Mouse (Mus musculus) ES-E14 (cell line): ENCODE data around the gene Kncn. TPM values are rescaled to one million over a fixed set of nuclear protein-coding genes. Genes with fewer than 3 reads are reported as not detected.

Experiments used
- DNase-seq: peaks from one replicate; pipeline ENCODE4 v3.0.0-alpha.2; 2013; ENCODE audit warnings: low read depth, low spot score
- H3K27ac ChIP-seq: 2 replicates; pipeline ENCODE4 v1.5.1; 2012; ENCODE audit warnings: low read depth, mild to moderate bottlenecking, low read length, moderate library complexity, mixed read lengths; ENCODE audit not compliant: poor library complexity, insufficient read depth, severe bottlenecking
- H3K36me3 ChIP-seq: 2 replicates; pipeline ENCODE4 v1.6.1; 2012; ENCODE audit warnings: mild to moderate bottlenecking, low read length, moderate library complexity, mixed read lengths; ENCODE audit not compliant: control insufficient read depth, poor library complexity, insufficient read depth, severe bottlenecking
- H3K4me1 ChIP-seq, 2 experiments: fragments of 150-350 bp in 1 of 2; sonication (generic) in 1 of 2; 2 replicates each; pipeline ENCODE4 v1.6.1; 2012; ENCODE audit warnings: low read length in 2 of 2, mild to moderate bottlenecking in 1 of 2, mixed read lengths in 1 of 2; ENCODE audit not compliant: control insufficient read depth in 2 of 2, insufficient read depth in 2 of 2, poor library complexity in 1 of 2
- H3K4me3 ChIP-seq, 2 experiments: fragments of 150-350 bp in 1 of 2; sonication (generic) in 1 of 2; 2 replicates each; pipeline ENCODE4 v1.5.1; 2012; ENCODE audit warnings: low read length in 2 of 2, low read depth in 1 of 2, mild to moderate bottlenecking in 1 of 2, mixed read lengths in 1 of 2; ENCODE audit not compliant: insufficient read depth in 1 of 2, poor library complexity in 1 of 2, severe bottlenecking in 1 of 2
- H3K9ac ChIP-seq: 2 replicates; pipeline ENCODE4 v1.6.1; 2012; ENCODE audit warnings: low read depth, mild to moderate bottlenecking, low read length, mixed read lengths; ENCODE audit not compliant: poor library complexity, insufficient read depth, severe bottlenecking
- H3K9me3 ChIP-seq: fragments of 150-350 bp; sonication (generic); 2 replicates; pipeline ENCODE4 v1.6.1; 2012; ENCODE audit warnings: low read depth, mild to moderate bottlenecking, low read length; ENCODE audit not compliant: control insufficient read depth, insufficient read depth
- CHD2 ChIP-seq: IDR thresholded peaks from 2 replicates; pipeline ENCODE4 v1.6.1; 2014; ENCODE audit warnings: mild to moderate bottlenecking, low read depth, low read length, inconsistent platforms
- HCFC1 ChIP-seq: IDR thresholded peaks from 2 replicates; pipeline ENCODE4 v1.6.1; 2012; ENCODE audit warnings: low read length, inconsistent platforms, borderline replicate concordance; ENCODE audit not compliant: insufficient read depth
- MAFK ChIP-seq: IDR thresholded peaks from 2 replicates; pipeline ENCODE4 v1.6.1; 2014; ENCODE audit warnings: mild to moderate bottlenecking, low read depth, low read length, inconsistent platforms; ENCODE audit not compliant: insufficient read depth
- ZC3H11A ChIP-seq: IDR thresholded peaks from 2 replicates; pipeline ENCODE4 v1.6.1; 2012; ENCODE audit warnings: low read depth, mild to moderate bottlenecking, inconsistent platforms, low read length, borderline replicate concordance
- ZNF384 ChIP-seq: IDR thresholded peaks from 2 replicates; pipeline ENCODE4 v1.6.1; 2012; ENCODE audit warnings: low read depth, low read length, inconsistent platforms
- in situ Hi-C, 2 experiments: fragments of 600-800 bp; cut with MboI; formaldehyde crosslinking; loops; one replicate each; pipeline ENCODE4 v1.15.1; 2025; ENCODE audit warnings: low sequenced_read_pairs in 2 of 2, inconsistent platforms in 1 of 2; ENCODE audit not compliant: unreplicated experiment in 2 of 2
- total RNA-seq: library from RNA; depleted of rRNA; stranded (reverse); fragments of 300-350 nt; gene quantifications from 2 replicates; pipeline ENCODE4 v1.2.3, GENCODE M21; 2012

Gene Kncn
- total RNA-seq, 1 experiment, result not detected

GRCm38 (mm10) chr4:115881183-115881582 is 3.0 kb upstream of the Kncn start:
- in situ Hi-C loops, result no loop called here
- H3K9ac ChIP-seq, result no peak overlapping the region
- DNase-seq, result no peak
- peaks cover 0 to 6% of the 10 kb centered on the region in 2 experiments; a peak in 2 of 4 replicates for H3K4me1 ChIP-seq
- H3K4me3 ChIP-seq, result no peak overlapping the region
- TF ChIP-seq MAFK (no peak), HCFC1 (no peak), CHD2 (no peak), ZNF384 (no peak), ZC3H11A (no peak)
- H3K27ac ChIP-seq, result no peak overlapping the region
- no peaks in the 10 kb centered on the region for H3K9me3 ChIP-seq
- no peaks in the 10 kb centered on the region for H3K36me3 ChIP-seq

- in situ Hi-C loops, result no loop called here
- H3K9ac ChIP-seq, result no peak overlapping the region
- no peak for TF ChIP-seq ZNF384
- no peak for TF ChIP-seq HCFC1
- no peak for TF ChIP-seq MAFK
- no peak for TF ChIP-seq ZC3H11A
- H3K27ac ChIP-seq, result no peak overlapping the region
- no peak overlapping the region for H3K4me3 ChIP-seq
- DNase-seq, result no peak
- no peaks in the 10 kb centered on the region for H3K36me3 ChIP-seq
- H3K4me1 ChIP-seq, result peaks cover 0 to 6% of the 10 kb centered on the region in 2 experiments; a peak in 2 of 4 replicates
- H3K9me3 ChIP-seq, result no peaks in the 10 kb centered on the region
These were observed 2.0 kb upstream of the Kncn start for GRCm38 (mm10) chr4:115882195-115882594.

GRCm38 (mm10) chr4:115885846-115886245 is 1.6 kb downstream of the Kncn start:
- DNase-seq, result no peak
- Histone ChIP-seq H3K4me1 (peaks cover 0 to 1% of the 10 kb centered on the region in 2 experiments; a peak in 1 of 4 replicates), H3K27ac (no peak overlapping the region), H3K4me3 (no peak overlapping the region), H3K36me3 (no peaks in the 10 kb centered on the region), H3K9ac (no peak overlapping the region), H3K9me3 (no peaks in the 10 kb centered on the region)
- in situ Hi-C loops, result no loop called here
- TF ChIP-seq CHD2 (no peak), ZNF384 (no peak), MAFK (no peak)

- TF ChIP-seq CHD2, result no peak
- no peak for TF ChIP-seq ZNF384
- no peak for TF ChIP-seq ZC3H11A
- no peak for TF ChIP-seq MAFK
- TF ChIP-seq HCFC1, result no peak
- Histone ChIP-seq H3K9ac (no peak overlapping the region), H3K4me3 (no peak overlapping the region), H3K4me1 (peaks cover 0 to 1% of the 10 kb centered on the region in 2 experiments; a peak in 1 of 4 replicates), H3K9me3 (no peaks in the 10 kb centered on the region), H3K27ac (no peak overlapping the region), H3K36me3 (no peaks in the 10 kb centered on the region)
- in situ Hi-C loops, result no loop called here
- DNase-seq, result no peak
These were observed 2.7 kb downstream of the Kncn start for GRCm38 (mm10) chr4:115886875-115887274.

- Histone ChIP-seq H3K9ac (no peak overlapping the region), H3K4me3 (peak overlapping the region; percentile 34 to 52; a peak in 2 of 4 replicates), H3K36me3 (no peaks in the 10 kb centered on the region), H3K27ac (no peak overlapping the region), H3K4me1 (peaks cover 0 to 4% of the 10 kb centered on the region in 2 experiments; a peak in 1 of 4 replicates), H3K9me3 (no peaks in the 10 kb centered on the region)
- in situ Hi-C loops, result loop anchor here in 1 of 2 experiments (10.0 kb wide), 1 partner anchor 155 kb away; the partner anchor contains the start of gene Efcab14
- DNase-seq, result peak; percentile 30
- TF ChIP-seq ZC3H11A, result no peak
These were observed 5.9 kb downstream of the Kncn start for GRCm38 (mm10) chr4:115890066-115890465.
